Mouse (Mus musculus) stomach, postnatal 0 days (tissue): Measurements from ENCODE around the gene Zmynd8. TPM values are rescaled to one million over a fixed set of nuclear protein-coding genes. Genes with fewer than 3 reads are reported as not detected.

Experiments used
- ATAC-seq: fragments of 200-750 bp; cut with Nextera tagmentation; 2 replicates; pipeline ENCODE4 v1.8.0; 2017; ENCODE audit not compliant: low FRiP score, low TSS enrichment
- DNase-seq: peaks from one replicate; pipeline ENCODE4 v3.0.0-alpha.2; 2016; ENCODE audit warnings: low spot score
- H3K27ac ChIP-seq: fragments of 300-500 bp; sonication (generic); replicated peaks from 2 replicates; pipeline ENCODE4 v1.5.1; 2014; ENCODE audit warnings: mild to moderate bottlenecking, control low read depth
- H3K27me3 ChIP-seq: fragments of 300-500 bp; sonication (generic); 2 replicates; pipeline ENCODE4 v1.6.1; 2014; ENCODE audit warnings: low read length; ENCODE audit not compliant: control insufficient read depth, insufficient read depth
- H3K36me3 ChIP-seq: fragments of 300-500 bp; sonication (generic); 2 replicates; pipeline ENCODE4 v1.6.1; 2014; ENCODE audit warnings: low read length, mixed read lengths; ENCODE audit not compliant: control insufficient read depth, insufficient read depth
- H3K4me1 ChIP-seq: fragments of 300-500 bp; sonication (generic); replicated peaks from 2 replicates; pipeline ENCODE4 v1.6.1; 2014; ENCODE audit warnings: antibody characterized with exemption; ENCODE audit not compliant: control insufficient read depth, insufficient read depth
- H3K4me2 ChIP-seq: fragments of 300-500 bp; sonication (generic); replicated peaks from 2 replicates; pipeline ENCODE4 v1.6.1; 2014; ENCODE audit warnings: low read depth, mild to moderate bottlenecking, control low read depth, moderate library complexity
- H3K4me3 ChIP-seq: fragments of 300-500 bp; sonication (generic); 2 replicates; pipeline ENCODE4 v1.5.1; 2014; ENCODE audit warnings: low read depth, low read length, control low read depth
- H3K9ac ChIP-seq: fragments of 300-500 bp; sonication (generic); 2 replicates; pipeline ENCODE4 v1.6.1; 2014; ENCODE audit warnings: mild to moderate bottlenecking, low read length, control low read depth, mixed read lengths
- H3K9me3 ChIP-seq: fragments of 300-500 bp; sonication (generic); 2 replicates; pipeline ENCODE4 v1.6.1; 2016; ENCODE audit warnings: low read length; ENCODE audit not compliant: control insufficient read depth
- CTCF ChIP-seq: IDR thresholded peaks from 2 replicates; pipeline ENCODE4 v1.5.1; 2016; ENCODE audit warnings: antibody characterized with exemption, low read depth, mild to moderate bottlenecking, moderate library complexity
- EP300 ChIP-seq: optimal IDR thresholded peaks from 2 replicates; pipeline ENCODE3; 2016; ENCODE audit warnings: antibody characterized with exemption
- WGBS: fragments of 180-500 bp; shearing (Covaris S2); extraction: QIAGEN DNeasy Blood & Tissue Kit; methylation state at CpG from one replicate; pipeline ENCODE4 v1.1.7; 2014; 5-methylcytosine and 5-hydroxymethylcytosine counted together
- polyA plus RNA-seq: library from polyadenylated mRNA; unstranded; fragments of >200 nt; fragmentation: Nextera tagmentation; extraction: Ambion mirVana; gene quantifications from 2 replicates; pipeline ENCODE4 v1.2.1, GENCODE M21; 2015

The Zmynd8 gene
- polyA plus RNA-seq, 1 experiment from 2014 or later = 29.7 TPM

DNA sequence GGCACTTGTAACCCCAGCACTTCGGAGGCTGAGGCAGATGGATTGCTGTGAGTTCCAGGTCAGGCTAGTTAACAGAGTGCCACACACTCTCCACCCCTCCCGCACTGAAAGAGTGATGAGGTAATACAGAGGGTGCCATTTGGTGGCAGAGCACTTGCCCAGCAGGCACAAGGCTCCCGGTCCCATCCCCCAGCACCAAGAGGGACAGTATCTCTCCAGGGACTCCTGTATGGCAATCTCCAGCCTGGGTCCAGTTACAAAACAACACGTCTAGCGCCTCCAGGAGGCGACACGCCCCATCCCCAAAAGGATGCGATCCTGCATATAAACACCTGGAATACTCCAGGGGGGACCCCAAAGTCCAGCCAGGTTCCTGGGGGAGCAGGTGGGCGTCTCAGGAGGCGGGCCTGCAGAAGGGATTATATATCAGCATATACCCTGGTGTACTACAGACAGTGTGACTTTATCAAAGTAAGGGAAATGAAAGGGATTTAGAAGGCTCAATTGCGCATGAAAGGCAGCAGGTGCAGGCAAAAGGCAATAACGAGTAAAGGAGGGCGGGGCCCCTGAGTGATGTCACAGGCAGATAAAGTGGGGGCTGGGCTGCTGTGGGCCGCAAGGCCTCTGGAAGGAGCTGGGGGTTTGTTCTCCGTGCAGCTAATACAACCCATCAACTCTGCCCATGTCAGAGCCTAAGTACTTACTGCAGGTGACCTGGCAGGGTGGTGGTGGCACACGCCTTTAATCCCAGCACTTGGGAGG is 44.4 kb downstream of the Zmynd8 start:
- Histone ChIP-seq H3K4me2 (no peak overlapping the region), H3K4me3 (no peak overlapping the region), H3K36me3 (0 out of 2 replicates have a peak, but pooled peaks cover 5% of the 10 kb centered on the region), H3K27ac (peak overlapping the region; percentile 99), H3K27me3 (no peaks in the 10 kb centered on the region), H3K9me3 (no peaks in the 10 kb centered on the region), H3K4me1 (peaks cover 32% of the 10 kb centered on the region), H3K9ac (no peak overlapping the region)
- no peak for TF ChIP-seq CTCF
- no peak for TF ChIP-seq EP300
- DNase-seq (peak; percentile 75), ATAC-seq (peak; percentile 30; the same call in 1 of the 2 replicates)
- WGBS = 52% methylated on average over 16 of the region's 16 CpGs

- TF ChIP-seq CTCF (no peak), EP300 (no peak)
- peaks cover 5% of the 10 kb centered on the region; the same call in 1 of the 2 replicates for H3K36me3 ChIP-seq
- H3K4me1 ChIP-seq = peaks cover 22% of the 10 kb centered on the region
- no peak for DNase-seq
- no peaks in the 10 kb centered on the region for H3K9me3 ChIP-seq
- no peaks in the 10 kb centered on the region for H3K27me3 ChIP-seq
- H3K27ac ChIP-seq = 0 out of 2 replicates have a peak overlapping the region, but pooled peaks have one; percentile 18
- no peak for ATAC-seq
- H3K4me2 ChIP-seq = no peak overlapping the region
- WGBS = 67% methylated on average over 9 of the region's 9 CpGs
- H3K4me3 ChIP-seq = no peak overlapping the region
- no peak overlapping the region for H3K9ac ChIP-seq
Measured at GRCm38 (mm10) chr2:165852896-165853633, 45.8 kb downstream of the Zmynd8 start.

DNA sequence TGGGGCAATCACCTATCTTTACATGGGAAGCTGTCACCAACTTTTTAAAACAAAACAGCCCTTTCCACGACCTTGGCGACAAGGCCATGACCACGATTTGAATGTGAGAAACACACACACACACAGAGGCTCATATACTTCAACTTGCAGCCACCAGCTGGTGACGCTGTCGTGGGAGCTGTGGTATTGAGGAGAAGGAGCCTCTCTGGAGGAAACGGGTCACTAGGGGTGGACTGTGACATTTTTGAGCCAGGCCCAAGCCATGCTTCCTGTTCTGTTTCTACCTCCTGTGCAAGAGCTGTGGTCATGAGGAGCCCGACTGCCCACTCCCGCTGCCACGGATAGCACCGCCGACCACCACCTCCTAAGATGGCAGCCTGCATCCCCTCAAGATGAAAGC is 46.4 kb downstream of the Zmynd8 start:
- Histone ChIP-seq H3K9me3 (no peaks in the 10 kb centered on the region), H3K4me3 (no peak overlapping the region), H3K27ac (peak overlapping the region; percentile 63; the same call in 1 of the 2 replicates), H3K36me3 (peaks cover 5% of the 10 kb centered on the region; the same call in 1 of the 2 replicates), H3K9ac (no peak overlapping the region), H3K4me2 (no peak overlapping the region), H3K27me3 (no peaks in the 10 kb centered on the region), H3K4me1 (peaks cover 16% of the 10 kb centered on the region)
- ATAC-seq (no peak), DNase-seq (no peak)
- TF ChIP-seq EP300 (no peak), CTCF (peak; percentile 42)
- 78% methylated on average over 11 of the region's 11 CpGs for WGBS

DNA sequence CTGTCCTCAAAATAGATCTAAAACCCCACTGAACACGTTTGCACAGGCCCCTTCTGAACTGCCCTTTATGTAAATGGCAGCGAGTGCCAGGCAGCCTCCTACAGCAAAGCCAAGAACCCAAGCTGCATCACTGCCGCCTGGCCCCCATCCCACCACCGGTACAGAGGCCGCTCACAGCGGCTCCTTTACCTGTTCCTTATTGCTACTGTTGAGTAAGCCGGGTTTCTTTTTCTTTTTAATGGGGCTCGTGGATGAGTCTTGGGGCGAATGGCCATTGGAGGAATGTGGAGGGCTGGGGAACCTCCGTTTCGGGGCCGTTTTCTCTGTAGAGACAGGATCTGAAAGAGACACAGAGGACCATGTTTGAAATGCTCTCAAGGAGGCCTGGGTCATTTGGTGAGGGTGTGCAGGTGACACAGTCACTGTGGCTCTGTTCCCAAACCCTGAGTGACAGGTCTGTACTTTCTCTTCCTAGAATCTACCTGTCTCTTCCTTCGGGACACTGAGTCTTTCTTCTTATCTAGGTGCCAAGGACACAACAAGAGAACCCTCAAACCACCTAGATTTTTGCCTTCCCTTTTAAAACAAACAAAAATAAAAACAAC is 46.9 kb downstream of the Zmynd8 start:
- Histone ChIP-seq H3K4me3 (no peak overlapping the region), H3K27ac (peak overlapping the region; percentile 63), H3K27me3 (no peaks in the 10 kb centered on the region), H3K4me1 (peaks cover 14% of the 10 kb centered on the region), H3K9ac (no peak overlapping the region), H3K36me3 (peaks cover 5% of the 10 kb centered on the region; the same call in 1 of the 2 replicates), H3K9me3 (no peaks in the 10 kb centered on the region), H3K4me2 (no peak overlapping the region)
- 72% methylated on average over 13 of the region's 13 CpGs for WGBS
- no peak for ATAC-seq
- no peak for DNase-seq
- TF ChIP-seq EP300 = no peak
- TF ChIP-seq CTCF = no peak

- WGBS = 49% methylated on average over 6 of the region's 6 CpGs
- peak overlapping the region; percentile 63 for H3K27ac ChIP-seq
- no peak overlapping the region for H3K4me2 ChIP-seq
- TF ChIP-seq EP300 = no peak
- TF ChIP-seq CTCF = 0 out of 2 replicates have a peak, but pooled peaks have one; percentile 0
- H3K9ac ChIP-seq = no peak overlapping the region
- H3K36me3 ChIP-seq = peaks cover 11% of the 10 kb centered on the region
- peaks cover 5% of the 10 kb centered on the region for H3K4me1 ChIP-seq
- H3K4me3 ChIP-seq = no peak overlapping the region
- no peaks in the 10 kb centered on the region for H3K9me3 ChIP-seq
- no peaks in the 10 kb centered on the region for H3K27me3 ChIP-seq
- no peak for ATAC-seq
- DNase-seq = no peak
Measured at GRCm38 (mm10) chr2:165850826-165851225, 48.0 kb downstream of the Zmynd8 start.
